Mouse (Mus musculus) olfactory bulb, adult 2 months (tissue): ENCODE results near the gene Drp2. TPM values are rescaled to one million over a fixed set of nuclear protein-coding genes. Genes with fewer than 3 reads are reported as not detected.

Source experiments
- H3K27ac ChIP-seq: fragments of 200-500 bp; 2 replicates; pipeline ENCODE4 v1.5.1; 2012; ENCODE audit warnings: low read depth, low read length; ENCODE audit not compliant: insufficient read depth
- H3K4me1 ChIP-seq: fragments of 200-500 bp; 2 replicates; pipeline ENCODE4 v1.6.1; 2012; ENCODE audit warnings: low read length; ENCODE audit not compliant: control insufficient read depth, insufficient read depth
- H3K4me3 ChIP-seq: fragments of 200-500 bp; 2 replicates; pipeline ENCODE4 v1.5.1; 2012; ENCODE audit warnings: mild to moderate bottlenecking, low read depth, low read length, moderate library complexity; ENCODE audit not compliant: insufficient read depth
- CTCF ChIP-seq: fragments of 200-500 bp; IDR thresholded peaks from 2 replicates; pipeline ENCODE4 v1.5.1; 2012; ENCODE audit warnings: low read depth, mild to moderate bottlenecking, low read length, moderate library complexity; ENCODE audit not compliant: insufficient read depth
- POLR2A ChIP-seq: fragments of 200-500 bp; IDR thresholded peaks from 2 replicates; pipeline ENCODE4 v1.6.1; 2012; ENCODE audit warnings: mild to moderate bottlenecking, low read depth, low read length, moderate library complexity; ENCODE audit not compliant: insufficient read depth
- WGBS: fragments of 180-500 bp; shearing (Covaris S2); methylation state at CpG from one replicate; pipeline ENCODE4 v1.1.7; 2018; 5-methylcytosine and 5-hydroxymethylcytosine counted together
- polyA plus RNA-seq: library from polyadenylated mRNA; stranded (reverse); fragments of >200 nt; gene quantifications from 2 replicates; pipeline ENCODE4 v1.2.4, GENCODE M21; 2012; ENCODE audit warnings: low replicate concordance; ENCODE audit not compliant: missing spikeins, insufficient read depth, insufficient read length

Gene Drp2
- polyA plus RNA-seq, 1 experiment, result not detected

DNA sequence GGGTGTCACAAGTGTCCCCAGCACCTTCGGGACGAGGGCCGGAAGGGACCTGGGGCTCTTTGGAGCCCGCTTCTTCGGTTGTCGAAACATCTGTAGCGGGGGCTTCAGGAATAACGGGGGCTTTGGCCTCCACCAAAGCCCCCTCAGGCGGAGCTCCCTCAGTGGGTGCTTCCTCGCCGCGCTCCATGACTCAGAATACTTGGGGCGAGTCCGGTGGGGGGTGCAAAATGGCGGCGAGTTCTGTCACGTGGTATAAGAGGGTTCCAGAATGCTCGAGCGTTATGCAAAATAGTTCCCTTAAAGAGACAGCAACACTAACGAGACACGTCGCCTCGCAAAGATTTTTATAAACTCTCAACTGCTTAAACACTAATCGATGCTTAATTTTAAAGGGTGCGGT is 71.9 kb downstream of the Drp2 start, which contains the start of gene Taf7l:
Gene Taf7l (minus strand): TSS at position 201 of the 400 bp plus-strand sequence.
- no peak for TF ChIP-seq CTCF
- TF ChIP-seq POLR2A, result no peak
- no peaks in the 10 kb centered on the region for H3K4me1 ChIP-seq
- H3K27ac ChIP-seq, result no peak within 1 kb of the TSS
- 88% methylated on average over 25 of the region's 25 CpGs for WGBS
- no peak within 1 kb of the TSS for H3K4me3 ChIP-seq

DNA sequence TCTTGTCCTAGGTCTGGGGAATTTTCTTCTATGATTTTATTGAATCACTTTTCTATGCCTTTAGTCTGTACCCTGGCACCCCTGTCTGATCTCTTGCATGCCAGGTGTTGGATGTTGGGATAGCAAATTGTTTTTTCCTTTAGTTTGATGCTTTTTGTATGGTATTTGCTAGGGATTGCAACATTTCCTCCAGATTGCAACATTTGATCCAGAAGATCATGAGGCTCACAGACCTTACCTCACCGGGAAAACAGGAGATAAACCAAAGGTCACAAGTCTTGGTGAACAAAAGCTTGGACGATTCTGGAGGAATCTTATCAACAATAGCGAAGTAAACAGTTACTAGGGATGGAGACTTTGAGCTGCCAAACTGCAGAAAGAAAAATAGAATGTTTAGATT is 77.4 kb downstream of the Drp2 start:
- no peak for TF ChIP-seq POLR2A
- TF ChIP-seq CTCF, result no peak
- H3K27ac ChIP-seq, result no peak overlapping the region
- no peaks in the 10 kb centered on the region for H3K4me1 ChIP-seq
- no peak overlapping the region for H3K4me3 ChIP-seq
- 69% methylated on average over 3 of the region's 3 CpGs for WGBS

DNA sequence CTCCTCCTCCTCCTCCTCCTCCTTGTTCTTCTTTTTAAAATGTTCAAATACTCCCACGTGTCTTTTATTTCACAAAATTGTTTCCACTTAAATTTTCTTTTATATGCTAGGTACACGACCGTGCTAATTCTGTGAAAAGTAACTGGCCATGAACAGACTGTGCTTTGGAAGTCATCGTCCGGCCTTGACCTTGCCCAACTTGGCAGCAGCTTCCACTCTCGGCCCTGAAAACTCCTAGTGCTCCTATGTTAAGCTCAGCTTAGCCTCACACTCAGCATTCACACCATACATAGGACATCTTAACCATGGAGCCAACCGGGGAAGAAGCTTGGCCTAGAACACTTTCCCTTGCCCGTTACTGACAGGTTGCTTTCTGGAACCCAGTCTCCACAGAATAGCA is 96.3 kb downstream of the Drp2 start:
- Histone ChIP-seq H3K4me1 (no peaks in the 10 kb centered on the region), H3K4me3 (no peak overlapping the region), H3K27ac (no peak overlapping the region)
- TF ChIP-seq CTCF (no peak), POLR2A (no peak)
- 79% methylated on average over 8 of the region's 8 CpGs for WGBS

Other genes with a start within 250 kb of the Drp2 start
- not detected in 2 replicates for gene Xkrx, start 242.5 kb upstream of the Drp2 start, polyA plus RNA-seq
- gene Arl13a, start 217.1 kb upstream of the Drp2 start, polyA plus RNA-seq, result not detected in 2 replicates
- not detected in 2 replicates for gene Nox1, start 182.6 kb upstream of the Drp2 start, polyA plus RNA-seq
- gene Trmt2b, start 127.6 kb upstream of the Drp2 start, polyA plus RNA-seq, result not detected in 2 replicates
- gene Tmem35a, start 109.3 kb upstream of the Drp2 start, polyA plus RNA-seq, result not detected in 2 replicates
- gene Cenpi, start 96.5 kb upstream of the Drp2 start, polyA plus RNA-seq, result not detected in 2 replicates
- gene Taf7l, start 71.9 kb downstream of the Drp2 start, polyA plus RNA-seq, result not detected in 2 replicates
- not detected in 2 replicates for gene Timm8a1, start 137.3 kb downstream of the Drp2 start, polyA plus RNA-seq
- gene Btk, start 179.0 kb downstream of the Drp2 start, polyA plus RNA-seq, result not detected in 2 replicates
- gene Rpl36a, start 181.1 kb downstream of the Drp2 start, polyA plus RNA-seq, result not detected in 2 replicates
- not detected in 2 replicates for gene Gla, start 196.6 kb downstream of the Drp2 start, polyA plus RNA-seq
- not detected in 2 replicates for gene Hnrnph2, start 196.6 kb downstream of the Drp2 start, polyA plus RNA-seq